Mouse (Mus musculus): Measurements from ENCODE around the gene Gm853. TPM values are rescaled to one million over a fixed set of nuclear protein-coding genes. Genes with fewer than 3 reads are reported as not detected.

Gm853 gene
- polyA plus RNA-seq (2012): not detected in 2 replicates

DNA sequence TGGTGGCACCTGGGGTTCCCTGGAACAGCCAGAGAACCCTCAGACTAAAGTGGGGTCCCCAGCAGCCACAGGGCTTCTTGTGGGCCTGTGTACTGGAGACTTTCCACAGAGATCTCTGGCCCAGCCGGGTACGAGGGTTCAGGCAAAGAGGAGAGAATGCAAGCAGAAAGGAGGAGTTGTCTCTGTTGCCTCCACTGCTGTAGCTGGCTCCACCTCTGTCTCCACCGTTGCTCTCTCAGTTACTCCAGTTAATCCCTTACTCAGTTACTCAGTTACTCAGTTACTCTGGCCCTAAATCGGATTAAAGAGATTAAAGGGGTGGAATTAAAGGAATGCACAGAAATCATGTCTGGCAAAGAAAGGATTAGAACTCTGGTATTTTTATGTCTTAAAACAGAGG lies at the start of gene Gm853:
Gene Gm853, minus strand, starts transcription at position 223 of the 400 bp plus-strand sequence.
- H3K27me3 ChIP-seq (ENCODE audit: control insufficient read depth): peaks cover 29% of the 10 kb centered on the region
- TF ChIP-seq GATA1 (IDR thresholded peaks at IDR 0.05; ENCODE audit: low read length) (no peak), TAL1 (IDR thresholded peaks at IDR 0.05; ENCODE audit: low read length) (no peak)
- no peaks in the 10 kb centered on the region; the same call in 1 of the 2 replicates for H3K4me1 ChIP-seq (ENCODE audit: control insufficient read depth)
- H3K36me3 ChIP-seq (ENCODE audit: control insufficient read depth): no peaks in the 10 kb centered on the region
- no peak within 1 kb of the TSS for H3K4me3 ChIP-seq (replicated peaks)
- no peaks in the 10 kb centered on the region for H3K9me3 ChIP-seq (ENCODE audit: control insufficient read depth, low read length)

DNA sequence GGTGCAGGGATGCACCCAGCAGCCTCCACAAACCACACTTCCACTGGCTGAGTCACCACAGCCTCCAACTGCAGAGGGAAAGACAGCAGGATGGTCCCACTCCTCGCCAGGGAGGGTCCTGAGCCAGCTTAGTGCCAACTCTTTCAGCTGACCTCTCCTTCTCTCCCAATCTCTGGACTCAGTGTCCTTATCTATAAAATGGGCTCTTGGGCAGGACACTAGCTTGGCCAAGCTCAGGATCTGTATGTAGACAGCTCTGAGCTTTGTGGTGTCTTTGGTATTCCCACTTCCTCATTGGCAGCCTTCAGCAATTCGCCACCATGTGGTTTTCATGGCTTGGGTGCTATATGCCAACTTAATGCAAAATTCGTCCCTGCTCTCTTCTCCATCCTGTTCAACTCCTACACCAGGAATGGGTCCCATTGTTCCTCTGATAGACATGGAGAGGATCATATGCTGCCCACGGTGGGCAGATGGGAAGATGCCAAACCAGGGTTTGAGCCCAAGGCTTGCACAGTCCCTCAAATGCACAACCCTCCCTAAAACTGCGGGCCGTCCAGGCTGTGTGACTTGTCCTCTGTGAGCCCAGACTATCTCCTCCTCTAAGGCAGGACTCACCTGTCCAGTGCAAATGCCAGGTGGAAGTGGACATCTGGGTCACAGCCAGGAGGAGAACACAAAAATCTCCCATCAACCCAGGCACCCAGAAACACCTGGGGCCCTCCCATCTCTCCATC lies 48.6 kb upstream of the Gm853 start:
- Histone ChIP-seq H3K36me3 (ENCODE audit: control insufficient read depth) (no peaks in the 10 kb centered on the region), H3K9me3 (ENCODE audit: control insufficient read depth, low read length) (peaks cover 2% of the 10 kb centered on the region; the same call in 1 of the 2 replicates), H3K4me1 (ENCODE audit: control insufficient read depth) (peaks cover 42% of the 10 kb centered on the region), H3K4me3 (replicated peaks) (no peak overlapping the region), H3K27me3 (ENCODE audit: control insufficient read depth) (peaks cover 72% of the 10 kb centered on the region)
- no peak for TF ChIP-seq TAL1 (IDR thresholded peaks at IDR 0.05; ENCODE audit: low read length)
- TF ChIP-seq GATA1 (IDR thresholded peaks at IDR 0.05; ENCODE audit: low read length): no peak

DNA sequence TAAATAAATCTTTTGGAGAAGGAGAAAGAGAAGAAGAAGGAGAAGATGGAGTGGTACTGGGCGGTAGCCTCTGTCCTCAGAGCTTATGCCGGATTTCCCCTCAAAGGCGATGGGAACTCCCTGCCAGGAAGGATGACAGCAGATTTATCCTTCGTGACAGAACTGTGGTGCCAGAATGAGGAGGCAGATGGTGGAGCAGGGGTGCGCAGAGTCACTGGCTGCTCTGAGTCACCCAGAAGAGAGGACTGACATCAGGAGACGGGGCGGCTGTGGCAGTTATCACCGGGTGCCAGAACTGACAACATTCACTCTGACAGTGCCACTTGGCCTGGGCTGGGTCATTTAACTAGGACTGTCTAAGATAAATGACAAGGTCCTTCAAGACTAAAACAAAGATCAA lies 47.9 kb upstream of the Gm853 start:
- H3K27me3 ChIP-seq (ENCODE audit: control insufficient read depth): peaks cover 72% of the 10 kb centered on the region
- H3K4me3 ChIP-seq (replicated peaks): no peak overlapping the region
- peaks cover 2% of the 10 kb centered on the region; the same call in 1 of the 2 replicates for H3K9me3 ChIP-seq (ENCODE audit: control insufficient read depth, low read length)
- TF ChIP-seq GATA1 (IDR thresholded peaks at IDR 0.05; ENCODE audit: low read length) (no peak), TAL1 (IDR thresholded peaks at IDR 0.05; ENCODE audit: low read length) (no peak)
- no peaks in the 10 kb centered on the region for H3K36me3 ChIP-seq (ENCODE audit: control insufficient read depth)
- peaks cover 37% of the 10 kb centered on the region for H3K4me1 ChIP-seq (ENCODE audit: control insufficient read depth)

DNA sequence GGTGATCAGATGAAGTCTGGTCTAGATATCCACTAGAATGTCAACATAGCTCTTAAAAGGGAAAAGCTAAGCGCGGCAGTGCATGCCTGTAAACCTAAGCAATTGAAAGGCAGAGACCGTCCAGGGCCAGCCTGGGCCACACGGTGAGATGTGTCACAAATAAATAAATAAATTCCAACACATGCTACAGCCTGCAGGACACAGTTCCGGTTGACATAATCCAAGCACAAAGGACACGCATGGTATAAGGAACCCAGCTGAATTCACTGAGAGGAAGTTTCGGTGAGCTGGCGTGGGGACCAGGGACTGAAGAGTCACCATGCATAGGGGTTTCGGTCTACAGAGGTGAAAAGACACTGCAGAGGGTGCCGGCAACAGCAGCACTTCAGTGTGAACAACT lies 46.5 kb upstream of the Gm853 start:
- no peaks in the 10 kb centered on the region for H3K36me3 ChIP-seq (ENCODE audit: control insufficient read depth)
- H3K4me3 ChIP-seq (replicated peaks): no peak overlapping the region
- no peak for TF ChIP-seq GATA1 (IDR thresholded peaks at IDR 0.05; ENCODE audit: low read length)
- TF ChIP-seq TAL1 (IDR thresholded peaks at IDR 0.05; ENCODE audit: low read length): no peak
- no peaks in the 10 kb centered on the region; the same call in 1 of the 2 replicates for H3K9me3 ChIP-seq (ENCODE audit: control insufficient read depth, low read length)
- peaks cover 71% of the 10 kb centered on the region for H3K27me3 ChIP-seq (ENCODE audit: control insufficient read depth)
- peaks cover 41% of the 10 kb centered on the region for H3K4me1 ChIP-seq (ENCODE audit: control insufficient read depth)

DNA sequence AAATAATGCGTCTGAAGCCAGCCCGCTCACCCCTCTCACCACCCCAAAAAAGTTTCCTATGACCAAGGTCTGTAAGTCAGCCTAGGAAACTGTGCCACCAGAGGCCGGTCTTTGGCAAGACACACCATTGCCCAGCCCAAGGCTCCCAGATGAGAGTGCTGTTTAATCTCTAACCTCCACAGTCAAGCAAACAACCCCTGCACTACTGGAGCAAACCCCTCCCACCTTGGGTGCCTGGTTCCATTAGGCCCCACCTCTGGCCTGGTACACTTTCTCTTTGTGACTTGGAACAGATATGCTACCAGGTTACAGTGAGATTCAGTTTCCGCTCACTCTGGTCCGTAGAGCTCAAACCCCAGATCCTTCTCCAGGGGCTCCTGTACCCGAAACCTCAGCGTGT lies 44.9 kb upstream of the Gm853 start:
- TF ChIP-seq GATA1 (IDR thresholded peaks at IDR 0.05; ENCODE audit: low read length) (no peak), TAL1 (IDR thresholded peaks at IDR 0.05; ENCODE audit: low read length) (no peak)
- Histone ChIP-seq H3K4me3 (replicated peaks) (no peak overlapping the region), H3K27me3 (ENCODE audit: control insufficient read depth) (peaks cover 68% of the 10 kb centered on the region)

DNA sequence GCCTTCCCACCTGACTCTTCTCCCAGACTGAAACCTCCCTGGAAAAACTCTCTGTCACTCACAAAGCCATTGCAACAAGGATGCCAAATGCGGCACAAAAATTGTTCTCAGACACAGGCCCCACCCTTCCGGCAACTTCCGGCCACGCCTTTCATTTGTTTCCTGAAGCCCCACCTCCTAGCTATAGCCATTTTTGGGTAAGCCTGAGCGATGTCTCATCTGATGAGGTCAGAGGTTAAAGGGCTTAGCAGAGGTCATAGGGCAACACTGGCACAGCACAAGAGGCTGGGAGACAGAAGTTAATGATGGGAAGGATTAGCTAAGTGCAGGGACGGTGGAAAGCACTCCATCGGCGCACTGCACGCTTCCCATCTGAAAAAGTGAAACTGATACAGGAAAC lies 44.4 kb upstream of the Gm853 start:
- Histone ChIP-seq H3K4me3 (replicated peaks) (no peak overlapping the region), H3K4me1 (ENCODE audit: control insufficient read depth) (peaks cover 41% of the 10 kb centered on the region), H3K9me3 (ENCODE audit: control insufficient read depth, low read length) (no peaks in the 10 kb centered on the region), H3K27me3 (ENCODE audit: control insufficient read depth) (peaks cover 64% of the 10 kb centered on the region), H3K36me3 (ENCODE audit: control insufficient read depth) (no peaks in the 10 kb centered on the region)
- TF ChIP-seq GATA1 (IDR thresholded peaks at IDR 0.05; ENCODE audit: low read length) (no peak), TAL1 (IDR thresholded peaks at IDR 0.05; ENCODE audit: low read length) (no peak)

More for the DNA sequence above, 44.9 kb upstream of the Gm853 start:
- Histone ChIP-seq H3K36me3 (ENCODE audit: control insufficient read depth) (no peaks in the 10 kb centered on the region), H3K4me1 (ENCODE audit: control insufficient read depth) (peaks cover 41% of the 10 kb centered on the region), H3K9me3 (ENCODE audit: control insufficient read depth, low read length) (no peaks in the 10 kb centered on the region)

DNA sequence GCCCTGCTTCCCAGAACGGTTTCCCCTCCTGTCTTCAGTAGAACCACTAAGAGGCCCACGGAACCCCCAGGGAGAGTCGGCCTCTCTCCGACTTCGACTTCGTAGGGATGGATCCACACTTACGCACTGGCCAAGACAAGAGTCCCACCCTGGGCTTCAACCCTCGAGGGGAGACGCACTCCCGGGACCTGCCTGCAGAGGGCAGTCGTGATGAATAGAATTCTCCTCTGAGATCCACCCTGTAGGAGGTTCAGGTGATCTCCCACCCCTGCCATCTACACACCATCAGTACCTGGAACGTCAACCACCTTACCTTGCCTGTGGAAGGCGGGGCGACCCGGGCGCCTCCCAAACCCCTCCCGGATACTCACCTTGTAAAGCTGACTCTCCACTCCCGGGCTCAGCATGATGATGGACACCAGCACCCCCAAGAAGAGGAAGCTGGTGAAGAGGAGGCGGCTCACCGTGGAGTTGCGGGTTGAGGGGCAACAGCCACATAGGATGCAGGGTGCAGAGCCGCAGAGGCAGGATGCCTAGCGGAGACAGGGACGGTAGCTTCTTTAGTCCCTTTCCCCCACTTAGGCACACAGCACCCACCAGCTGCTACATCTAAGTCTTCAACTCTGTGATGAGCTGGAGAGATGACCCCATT lies 42.6 kb upstream of the Gm853 start:
- TF ChIP-seq TAL1 (IDR thresholded peaks at IDR 0.05; ENCODE audit: low read length) (no peak), GATA1 (IDR thresholded peaks at IDR 0.05; ENCODE audit: low read length) (no peak)
- H3K4me3 ChIP-seq (replicated peaks): no peak overlapping the region
- peaks cover 36% of the 10 kb centered on the region for H3K4me1 ChIP-seq (ENCODE audit: control insufficient read depth)
- no peaks in the 10 kb centered on the region for H3K36me3 ChIP-seq (ENCODE audit: control insufficient read depth)
- H3K27me3 ChIP-seq (ENCODE audit: control insufficient read depth): peaks cover 52% of the 10 kb centered on the region
- no peaks in the 10 kb centered on the region for H3K9me3 ChIP-seq (ENCODE audit: control insufficient read depth, low read length)

DNA sequence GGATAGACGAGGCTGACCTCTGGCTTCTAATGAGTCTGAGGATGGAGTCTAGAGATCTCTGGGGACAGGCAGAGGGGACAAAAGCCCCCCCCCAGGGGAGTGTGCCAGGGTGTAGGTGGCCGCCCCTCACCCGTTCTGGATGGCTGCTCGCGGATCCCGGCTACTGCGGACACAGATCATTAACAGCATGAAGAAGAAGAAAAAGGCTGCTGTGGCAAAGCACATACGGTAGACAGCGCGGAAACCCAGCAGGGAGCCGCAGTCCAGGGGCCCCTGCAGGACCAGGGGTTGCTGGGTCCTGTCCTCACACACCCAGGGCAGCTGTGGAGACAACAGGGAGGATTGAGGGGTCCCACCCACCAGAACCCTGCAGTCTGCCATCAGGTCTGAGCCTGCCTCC lies 41.9 kb upstream of the Gm853 start:
- H3K27me3 ChIP-seq (ENCODE audit: control insufficient read depth): peaks cover 52% of the 10 kb centered on the region
- TF ChIP-seq GATA1 (IDR thresholded peaks at IDR 0.05; ENCODE audit: low read length): no peak
- no peak for TF ChIP-seq TAL1 (IDR thresholded peaks at IDR 0.05; ENCODE audit: low read length)
- no peak overlapping the region for H3K4me3 ChIP-seq (replicated peaks)
- H3K9me3 ChIP-seq (ENCODE audit: control insufficient read depth, low read length): no peaks in the 10 kb centered on the region
- no peaks in the 10 kb centered on the region for H3K36me3 ChIP-seq (ENCODE audit: control insufficient read depth)
- H3K4me1 ChIP-seq (ENCODE audit: control insufficient read depth): peaks cover 34% of the 10 kb centered on the region

DNA sequence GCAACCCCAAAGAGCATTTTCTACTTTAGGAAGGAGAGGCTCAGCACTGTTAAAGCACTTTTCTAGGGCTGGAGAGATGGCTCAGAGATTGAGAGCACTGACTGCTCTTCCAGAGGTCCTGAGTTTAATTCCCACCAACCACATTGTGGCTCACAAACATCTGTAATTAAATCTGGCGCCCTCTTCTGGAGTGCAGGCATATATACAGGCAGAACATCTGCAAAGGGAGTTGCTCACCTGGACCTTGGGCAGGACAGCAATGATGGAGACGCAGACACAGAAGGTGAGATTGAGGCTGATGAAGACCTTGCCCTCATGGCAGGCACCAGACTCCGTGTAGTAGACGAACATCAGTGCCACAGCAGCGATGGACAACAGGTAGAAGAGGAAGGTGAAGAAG lies 38.2 kb upstream of the Gm853 start:
- no peak overlapping the region for H3K4me3 ChIP-seq (replicated peaks)
- no peaks in the 10 kb centered on the region for H3K9me3 ChIP-seq (ENCODE audit: control insufficient read depth, low read length)
- H3K36me3 ChIP-seq (ENCODE audit: control insufficient read depth): no peaks in the 10 kb centered on the region
- peaks cover 46% of the 10 kb centered on the region for H3K27me3 ChIP-seq (ENCODE audit: control insufficient read depth)
- TF ChIP-seq GATA1 (IDR thresholded peaks at IDR 0.05; ENCODE audit: low read length): no peak
- TF ChIP-seq TAL1 (IDR thresholded peaks at IDR 0.05; ENCODE audit: low read length): no peak
- H3K4me1 ChIP-seq (ENCODE audit: control insufficient read depth): peaks cover 21% of the 10 kb centered on the region

All from erythroblast, embryonic 14.5 days (primary cell).